Mouse (Mus musculus): Measurements from ENCODE around the gene Wipf2.

GRCm38 (mm10) chr11:98892426-98892825 lies 29.0 kb downstream of the Wipf2 start:
- TF ChIP-seq POLR2A (IDR thresholded peaks at IDR 0.05; ENCODE audit: low read depth, low read length): no peak
- TF ChIP-seq CTCF (IDR thresholded peaks at IDR 0.05; ENCODE audit: extremely low read depth, insufficient read length, insufficient replicate concordance, low read depth, low read length): no peak

Data from small intestine, adult 2 months (tissue).